ENCODE assay signal across 8 mouse cellular contexts in genomic region chr7:82864991-82865771, GRCm38 (mm10). TPM values are rescaled to one million over a fixed set of nuclear protein-coding genes. Genes with fewer than 3 reads are reported as not detected.
A peak's percentile ranks its signal among the peaks of the same experiment; 100 is the strongest.
DNase-seq lines count a peak whose midpoint lies in the region; ATAC-seq and TF ChIP-seq lines count a peak whose summit lies in the region.

No protein-coding gene starts in this region.

- peak overlapping the region; percentile 100 for H3K9ac ChIP-seq in embryonic facial prominence, embryonic 13.5 days
- peak overlapping the region; percentile 93 for H3K9ac ChIP-seq in intestine, embryonic 14.5 days (ENCODE audit: low read length)
- peak overlapping the region; percentile 50; the same call in 1 of the 2 replicates for H3K9ac ChIP-seq in lung, postnatal 0 days (replicated peaks; ENCODE audit: low read depth)

- H3K4me1 ChIP-seq in kidney, adult 2 months (ENCODE audit: control insufficient read depth, insufficient read depth, low read length), result peaks cover 6% of the 10 kb centered on the region; the same call in 1 of the 2 replicates
- H3K4me1 ChIP-seq in embryonic facial prominence, embryonic 13.5 days, result peaks cover 28% of the 10 kb centered on the region
- H3K4me1 ChIP-seq in intestine, embryonic 14.5 days (replicated peaks; ENCODE audit: control insufficient read depth, insufficient read depth, low read length), result peaks cover 14% of the 10 kb centered on the region
- H3K4me1 ChIP-seq in lung, postnatal 0 days (ENCODE audit: insufficient read depth, low read depth, low read length), result peaks cover 15% of the 10 kb centered on the region; the same call in 1 of the 2 replicates
- H3K4me1 ChIP-seq in thymus, adult 2 months (replicated peaks; ENCODE audit: control insufficient read depth, insufficient read depth, low read length), result peaks cover 18% of the 10 kb centered on the region

- H3K4me3 ChIP-seq in kidney, adult 2 months (ENCODE audit: insufficient read depth, low read depth, low read length), result peak overlapping the region; percentile 81
- H3K4me3 ChIP-seq in embryonic facial prominence, embryonic 13.5 days, result peak overlapping the region; percentile 95
- peak overlapping the region; percentile 92 for H3K4me3 ChIP-seq in intestine, embryonic 14.5 days (ENCODE audit: low read depth, low read length)
- H3K4me3 ChIP-seq in lung, postnatal 0 days (ENCODE audit: low read depth, low read length), result peak overlapping the region; percentile 76
- peak overlapping the region; percentile 67 for H3K4me3 ChIP-seq in thymus, adult 2 months (ENCODE audit: control insufficient read depth, insufficient read depth, low read length)

- TF ChIP-seq POLR2A in kidney, adult 2 months (IDR thresholded peaks at IDR 0.05; ENCODE audit: low read depth, low read length), result no peak
- no peak for TF ChIP-seq POLR2A in thymus, adult 2 months (IDR thresholded peaks at IDR 0.05; ENCODE audit: control insufficient read depth, extremely low read depth, insufficient read depth, low read length, poor library complexity)

- peak overlapping the region; percentile 93 for H3K4me2 ChIP-seq in embryonic facial prominence, embryonic 13.5 days
- H3K4me2 ChIP-seq in intestine, embryonic 14.5 days (ENCODE audit: low read length), result peak overlapping the region; percentile 98
- H3K4me2 ChIP-seq in lung, postnatal 0 days (replicated peaks; ENCODE audit: low read depth, low read length), result peak overlapping the region; percentile 89

- H3K27me3 ChIP-seq in kidney, adult 2 months (replicated peaks; ENCODE audit: control insufficient read depth, insufficient read depth, low read length), result no peaks in the 10 kb centered on the region
- no peaks in the 10 kb centered on the region for H3K27me3 ChIP-seq in embryonic facial prominence, embryonic 13.5 days
- H3K27me3 ChIP-seq in intestine, embryonic 14.5 days (replicated peaks; ENCODE audit: control insufficient read depth, insufficient read depth, low read length), result no peaks in the 10 kb centered on the region
- H3K27me3 ChIP-seq in lung, postnatal 0 days (replicated peaks; ENCODE audit: insufficient read depth, low read length), result no peaks in the 10 kb centered on the region
- H3K27me3 ChIP-seq in thymus, adult 2 months (ENCODE audit: control insufficient read depth, insufficient read depth, low read length), result no peaks in the 10 kb centered on the region

- no peaks in the 10 kb centered on the region for H3K36me3 ChIP-seq in kidney, adult 2 months (ENCODE audit: control insufficient read depth, insufficient read depth, low read length)
- H3K36me3 ChIP-seq in embryonic facial prominence, embryonic 13.5 days, result peaks cover 15% of the 10 kb centered on the region
- H3K36me3 ChIP-seq in intestine, embryonic 14.5 days (ENCODE audit: control insufficient read depth, insufficient read depth, low read length), result peaks cover 10% of the 10 kb centered on the region; the same call in 1 of the 2 replicates
- no peaks in the 10 kb centered on the region for H3K36me3 ChIP-seq in lung, postnatal 0 days (ENCODE audit: insufficient read depth, low read length)
- H3K36me3 ChIP-seq in thymus, adult 2 months (ENCODE audit: control insufficient read depth, insufficient read depth, low read length), result 0 out of 2 replicates have a peak, but pooled peaks cover 3% of the 10 kb centered on the region

- no peak for TF ChIP-seq EP300 in lung, postnatal 0 days (IDR thresholded peaks at IDR 0.05)

- H3K9me3 ChIP-seq in embryonic facial prominence, embryonic 13.5 days, result no peaks in the 10 kb centered on the region
- no peaks in the 10 kb centered on the region for H3K9me3 ChIP-seq in intestine, embryonic 14.5 days (ENCODE audit: control insufficient read depth, low read length)
- no peaks in the 10 kb centered on the region for H3K9me3 ChIP-seq in lung, postnatal 0 days (ENCODE audit: low read length)

- WGBS in kidney, adult 2 months, result 5% methylated on average over 22 of the region's 22 CpGs
- WGBS in embryonic facial prominence, embryonic 13.5 days, result 1% methylated on average over 22 of the region's 22 CpGs
- WGBS in intestine, embryonic 14.5 days, result 2% methylated on average over 22 of the region's 22 CpGs
- 2% methylated on average over 22 of the region's 22 CpGs for WGBS in lung, postnatal 0 days
- WGBS in thymus, adult 2 months, result 6% methylated on average over 22 of the region's 22 CpGs

- no peak for ATAC-seq in embryonic facial prominence, embryonic 13.5 days (ENCODE audit: insufficient number of reproducible peaks, insufficient read depth, low FRiP score, low TSS enrichment, low read depth)
- ATAC-seq in intestine, embryonic 14.5 days (replicated peaks; ENCODE audit: low FRiP score, low TSS enrichment, low read depth), result 0 out of 2 replicates have a peak, but pooled peaks have one; percentile 0
- ATAC-seq in lung, postnatal 0 days, result no peak

- DNase-seq in kidney, adult 2 months, result peak; percentile 4
- DNase-seq in kidney, adult 8-10 months, result no peak
- DNase-seq in R1 (ENCODE audit: low read depth, low spot score), result peak; percentile 81
- DNase-seq in intestine, embryonic 14.5 days (ENCODE audit: low spot score), result peak; percentile 71
- DNase-seq in lung, postnatal 0 days (ENCODE audit: low spot score), result peak; percentile 67
- DNase-seq in thymus, adult 2 months, result peak; percentile 36
- DNase-seq in right cerebral cortex, postnatal 14 days, result no peak

- H3K27ac ChIP-seq in kidney, adult 2 months (ENCODE audit: insufficient read depth, low read depth, low read length), result no peak overlapping the region
- H3K27ac ChIP-seq in embryonic facial prominence, embryonic 13.5 days, result peak overlapping the region; percentile 97
- peak overlapping the region; percentile 99 for H3K27ac ChIP-seq in intestine, embryonic 14.5 days (ENCODE audit: low read depth)
- peak overlapping the region; percentile 91 for H3K27ac ChIP-seq in lung, postnatal 0 days (ENCODE audit: low read length)
- H3K27ac ChIP-seq in thymus, adult 2 months (ENCODE audit: control insufficient read depth, insufficient read depth, low read length), result peak overlapping the region; percentile 65

- no peak for TF ChIP-seq CTCF in kidney, adult 2 months (conservative IDR thresholded peaks at IDR 0.05; ENCODE audit: insufficient read depth, insufficient read length, low read depth, low read length)
- TF ChIP-seq CTCF in lung, postnatal 0 days (IDR thresholded peaks at IDR 0.05), result no peak
- TF ChIP-seq CTCF in thymus, adult 2 months (IDR thresholded peaks at IDR 0.05; ENCODE audit: borderline replicate concordance, control insufficient read depth, extremely low read depth, insufficient read depth, low read length, poor library complexity), result no peak

RNA-seq across cellular contexts. Expression of gene Mex3b, which starts 2.0 kb away (rescaled TPM):
- 3.7 and 4.7 TPM in 2 replicates for polyA plus RNA-seq in kidney, adult 2 months (2012; rRNA removed)
- polyA plus RNA-seq in embryonic facial prominence, embryonic 13.5 days (2015; fragmentation: Nextera tagmentation; extraction: Ambion mirVana), result 35.9 and 37.1 TPM in 2 replicates
- polyA plus RNA-seq in intestine, embryonic 14.5 days (2014; fragmentation: Nextera tagmentation; extraction: Ambion mirVana), result 11.8 and 14.1 TPM in 2 replicates
- polyA plus RNA-seq in lung, postnatal 0 days (2015; fragmentation: Nextera tagmentation; extraction: Ambion mirVana), result 6.5 and 7.7 TPM in 2 replicates
- polyA plus RNA-seq in thymus, adult 2 months (2012; rRNA removed), result 75.3 and 77.1 TPM in 2 replicates

Comparison
In these comparisons a context has a peak if more than half of its experiments do, and no peak if none do; other contexts are left out.
1. DNase-seq: peak in kidney, adult 2 months (single experiment), R1 (single experiment), intestine, embryonic 14.5 days (single experiment), lung, postnatal 0 days (single experiment) and thymus, adult 2 months (single experiment); none in kidney, adult 8-10 months (0 of 2) and right cerebral cortex, postnatal 14 days (single experiment).
2. H3K9ac ChIP-seq: peak in every context shown above with its lines; median percentile 100 in embryonic facial prominence, embryonic 13.5 days; 93 in intestine, embryonic 14.5 days; 50 in lung, postnatal 0 days.
3. Peak in every context shown above with its lines, with median percentiles within 50 percentile points of each other: H3K4me3 ChIP-seq and H3K4me2 ChIP-seq.